Mouse (Mus musculus) midbrain, embryonic 12.5 days (tissue): ENCODE data around the gene Retreg3. TPM values are rescaled to one million over a fixed set of nuclear protein-coding genes. Genes with fewer than 3 reads are reported as not detected.

Source experiments
- ATAC-seq: fragments of 200-750 bp; cut with Nextera tagmentation; 2 replicates; pipeline ENCODE4 v1.8.0; 2017; ENCODE audit warnings: low read depth, moderate TSS enrichment, moderate library complexity; ENCODE audit not compliant: low FRiP score
- H3K27ac ChIP-seq: fragments of 300-500 bp; sonication (generic); replicated peaks from 2 replicates; pipeline ENCODE4 v1.5.1; 2016; ENCODE audit warnings: mild to moderate bottlenecking
- H3K27me3 ChIP-seq: fragments of 300-500 bp; sonication (generic); 2 replicates; pipeline ENCODE4 v1.6.1; 2016; ENCODE audit warnings: mild to moderate bottlenecking
- H3K36me3 ChIP-seq: fragments of 300-500 bp; sonication (generic); 2 replicates; pipeline ENCODE4 v1.6.1; 2016
- H3K4me1 ChIP-seq: fragments of 300-500 bp; sonication (generic); 2 replicates; pipeline ENCODE4 v1.6.1; 2016
- H3K4me2 ChIP-seq: fragments of 300-500 bp; sonication (generic); replicated peaks from 2 replicates; pipeline ENCODE4 v1.6.1; 2016; ENCODE audit warnings: mild to moderate bottlenecking, moderate library complexity
- H3K4me3 ChIP-seq: fragments of 300-500 bp; sonication (generic); 2 replicates; pipeline ENCODE4 v1.5.1; 2016; ENCODE audit warnings: mild to moderate bottlenecking
- H3K9ac ChIP-seq: fragments of 300-500 bp; sonication (generic); replicated peaks from 2 replicates; pipeline ENCODE4 v1.6.1; 2016; ENCODE audit warnings: mild to moderate bottlenecking, moderate library complexity
- H3K9me3 ChIP-seq: fragments of 300-500 bp; sonication (generic); 2 replicates; pipeline ENCODE4 v1.6.1; 2016; ENCODE audit warnings: mild to moderate bottlenecking
- WGBS: fragments of 180-500 bp; shearing (Covaris S2); methylation state at CpG from one replicate; pipeline ENCODE4 v1.1.7; 2016; 5-methylcytosine and 5-hydroxymethylcytosine counted together
- polyA plus RNA-seq: library from polyadenylated mRNA; unstranded; fragments of >200 nt; fragmentation: Nextera tagmentation; extraction: Ambion mirVana; gene quantifications from 2 replicates; pipeline ENCODE4 v1.2.1, GENCODE M21; 2016

Retreg3 gene
- polyA plus RNA-seq, 1 experiment from 2014 or later, result 23.1 TPM

- 22% methylated on average over 19 of the region's 19 CpGs for WGBS
- Histone ChIP-seq H3K4me1 (peaks cover 19% of the 10 kb centered on the region), H3K9ac (peak overlapping the region; percentile 41; the same call in 1 of the 2 replicates), H3K4me2 (peak overlapping the region; percentile 53), H3K9me3 (no peaks in the 10 kb centered on the region), H3K27me3 (peaks cover 13% of the 10 kb centered on the region), H3K27ac (peak overlapping the region; percentile 70), H3K4me3 (peak overlapping the region; percentile 25), H3K36me3 (no peaks in the 10 kb centered on the region)
- ATAC-seq, result peak; percentile 76
Observed at GRCm38 (mm10) chr11:101143338-101144225, 23.9 kb upstream of the Retreg3 start.

- no peaks in the 10 kb centered on the region for H3K36me3 ChIP-seq
- no peak overlapping the region for H3K9ac ChIP-seq
- no peaks in the 10 kb centered on the region for H3K9me3 ChIP-seq
- ATAC-seq, result no peak
- peaks cover 13% of the 10 kb centered on the region for H3K27me3 ChIP-seq
- H3K4me1 ChIP-seq, result peaks cover 21% of the 10 kb centered on the region
- no peak overlapping the region for H3K4me3 ChIP-seq
- H3K27ac ChIP-seq, result no peak overlapping the region
- 88% methylated on average over 10 of the region's 10 CpGs for WGBS
- H3K4me2 ChIP-seq, result no peak overlapping the region
Observed at GRCm38 (mm10) chr11:101142215-101142967, 22.7 kb upstream of the Retreg3 start.

- no peak overlapping the region for H3K4me3 ChIP-seq
- no peak overlapping the region for H3K4me2 ChIP-seq
- WGBS, result 79% methylated on average over 8 of the region's 8 CpGs
- H3K9ac ChIP-seq, result no peak overlapping the region
- ATAC-seq, result no peak
- no peaks in the 10 kb centered on the region for H3K36me3 ChIP-seq
- H3K27me3 ChIP-seq, result peaks cover 13% of the 10 kb centered on the region
- peaks cover 17% of the 10 kb centered on the region for H3K4me1 ChIP-seq
- H3K27ac ChIP-seq, result no peak overlapping the region
- H3K9me3 ChIP-seq, result no peaks in the 10 kb centered on the region
Observed at GRCm38 (mm10) chr11:101141088-101141487, 21.4 kb upstream of the Retreg3 start.

- Histone ChIP-seq H3K9ac (no peak overlapping the region), H3K9me3 (no peaks in the 10 kb centered on the region), H3K4me3 (peak overlapping the region; percentile 24), H3K36me3 (no peaks in the 10 kb centered on the region), H3K4me1 (peaks cover 17% of the 10 kb centered on the region), H3K27me3 (peaks cover 13% of the 10 kb centered on the region), H3K27ac (no peak overlapping the region), H3K4me2 (peak overlapping the region; percentile 42)
- no peak for ATAC-seq
- 41% methylated on average over 27 of the region's 27 CpGs for WGBS
Observed at GRCm38 (mm10) chr11:101140164-101140819, 20.6 kb upstream of the Retreg3 start.

GRCm38 (mm10) chr11:101138536-101139181 lies 19.0 kb upstream of the Retreg3 start:
- Histone ChIP-seq H3K27ac (peak overlapping the region; percentile 35), H3K4me3 (peak overlapping the region; percentile 14; the same call in 1 of the 2 replicates), H3K36me3 (no peaks in the 10 kb centered on the region), H3K27me3 (peaks cover 13% of the 10 kb centered on the region), H3K4me1 (peaks cover 13% of the 10 kb centered on the region), H3K9me3 (no peaks in the 10 kb centered on the region), H3K4me2 (peak overlapping the region; percentile 32), H3K9ac (peak overlapping the region; percentile 11; the same call in 1 of the 2 replicates)
- no peak; the same call in 1 of the 2 replicates for ATAC-seq
- 29% methylated on average over 15 of the region's 15 CpGs for WGBS

GRCm38 (mm10) chr11:101137000-101137399 lies 17.3 kb upstream of the Retreg3 start:
- Histone ChIP-seq H3K27ac (no peak overlapping the region), H3K4me2 (no peak overlapping the region), H3K4me1 (peaks cover 9% of the 10 kb centered on the region; the same call in 1 of the 2 replicates), H3K4me3 (no peak overlapping the region), H3K27me3 (peaks cover 12% of the 10 kb centered on the region), H3K36me3 (no peaks in the 10 kb centered on the region), H3K9ac (no peak overlapping the region), H3K9me3 (no peaks in the 10 kb centered on the region)
- 84% methylated on average over 7 of the region's 7 CpGs for WGBS
- ATAC-seq, result no peak

GRCm38 (mm10) chr11:101134217-101134865 lies 14.6 kb upstream of the Retreg3 start:
- no peaks in the 10 kb centered on the region; the same call in 1 of the 2 replicates for H3K27me3 ChIP-seq
- H3K4me2 ChIP-seq, result no peak overlapping the region
- no peak overlapping the region for H3K4me3 ChIP-seq
- H3K36me3 ChIP-seq, result no peaks in the 10 kb centered on the region
- peaks cover 6% of the 10 kb centered on the region; the same call in 1 of the 2 replicates for H3K4me1 ChIP-seq
- WGBS, result 84% methylated on average over 13 of the region's 13 CpGs
- no peaks in the 10 kb centered on the region for H3K9me3 ChIP-seq
- H3K27ac ChIP-seq, result no peak overlapping the region
- no peak for ATAC-seq
- no peak overlapping the region for H3K9ac ChIP-seq

GRCm38 (mm10) chr11:101133037-101133436 lies 13.3 kb upstream of the Retreg3 start:
- H3K27me3 ChIP-seq, result no peaks in the 10 kb centered on the region; the same call in 1 of the 2 replicates
- ATAC-seq, result no peak
- H3K36me3 ChIP-seq, result no peaks in the 10 kb centered on the region
- H3K9me3 ChIP-seq, result no peaks in the 10 kb centered on the region
- H3K4me2 ChIP-seq, result no peak overlapping the region
- 83% methylated on average over 12 of the region's 12 CpGs for WGBS
- H3K4me3 ChIP-seq, result no peak overlapping the region
- no peak overlapping the region for H3K27ac ChIP-seq
- no peaks in the 10 kb centered on the region for H3K4me1 ChIP-seq
- H3K9ac ChIP-seq, result no peak overlapping the region

GRCm38 (mm10) chr11:101131701-101132100 lies 12.0 kb upstream of the Retreg3 start:
- Histone ChIP-seq H3K4me2 (no peak overlapping the region), H3K9me3 (peaks cover 5% of the 10 kb centered on the region; the same call in 1 of the 2 replicates), H3K27me3 (no peaks in the 10 kb centered on the region; the same call in 1 of the 2 replicates), H3K36me3 (peaks cover 8% of the 10 kb centered on the region), H3K27ac (no peak overlapping the region), H3K4me3 (no peak overlapping the region), H3K9ac (no peak overlapping the region), H3K4me1 (no peaks in the 10 kb centered on the region)
- WGBS, result 88% methylated on average over 6 of the region's 6 CpGs
- ATAC-seq, result no peak

- no peak overlapping the region for H3K27ac ChIP-seq
- H3K27me3 ChIP-seq, result no peaks in the 10 kb centered on the region; the same call in 1 of the 2 replicates
- H3K4me1 ChIP-seq, result no peaks in the 10 kb centered on the region
- no peak overlapping the region for H3K9ac ChIP-seq
- no peak for ATAC-seq
- H3K4me2 ChIP-seq, result no peak overlapping the region
- peaks cover 13% of the 10 kb centered on the region for H3K36me3 ChIP-seq
- 96% methylated on average over 2 of the region's 2 CpGs for WGBS
- no peak overlapping the region for H3K4me3 ChIP-seq
- H3K9me3 ChIP-seq, result peaks cover 5% of the 10 kb centered on the region; the same call in 1 of the 2 replicates
Observed at GRCm38 (mm10) chr11:101131187-101131586, 11.5 kb upstream of the Retreg3 start.
